ENCODE assay signal across 8 mouse cellular contexts in the genomic region with DNA sequence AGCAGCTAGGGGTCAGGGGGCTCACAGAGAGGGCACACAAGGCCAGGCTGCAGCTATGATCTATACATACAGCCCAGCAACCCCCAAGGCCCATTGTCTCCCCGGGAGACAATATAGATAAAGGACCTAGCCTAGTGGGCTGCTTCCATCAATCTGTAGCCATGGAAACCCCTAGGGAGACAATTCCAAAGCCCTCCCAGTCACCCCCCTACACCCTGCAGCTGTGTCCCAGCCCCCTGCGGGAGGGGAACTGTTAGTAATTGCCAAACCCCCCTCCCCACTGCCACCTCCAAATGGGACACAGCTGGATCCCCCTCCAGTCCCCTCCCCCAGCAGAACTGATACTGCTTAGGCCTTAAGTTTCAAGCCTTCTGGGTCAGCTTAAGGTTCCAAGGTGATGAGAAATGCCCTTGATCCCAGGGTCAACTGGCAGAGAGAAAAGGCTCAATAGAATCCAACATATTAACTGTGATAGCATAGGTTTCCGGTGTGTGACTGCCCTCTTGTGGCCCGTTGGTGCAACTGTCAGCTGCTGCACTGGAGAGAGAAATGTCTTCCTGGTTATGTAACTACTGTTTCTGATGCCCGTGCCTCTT. TPM values are rescaled to one million over a fixed set of nuclear protein-coding genes. Genes with fewer than 3 reads are reported as not detected.
DNase-seq lines count a peak whose midpoint lies in the region; ATAC-seq and TF ChIP-seq lines count a peak whose summit lies in the region.

No protein-coding gene starts in this region.

- no peak overlapping the region for H3ac ChIP-seq in C2C12 (ENCODE audit: control insufficient read depth, insufficient read length, low read depth)

- peak overlapping the region; percentile 46; the same call in 1 of the 2 replicates for H3K9ac ChIP-seq in embryonic facial prominence, embryonic 13.5 days
- H3K9ac ChIP-seq in heart, embryonic 11.5 days (ENCODE audit: low read depth, low read length), result 0 out of 2 replicates have a peak overlapping the region, but pooled peaks have one; percentile 22
- H3K9ac ChIP-seq in kidney, embryonic 15.5 days, result no peak overlapping the region
- H3K9ac ChIP-seq in midbrain, postnatal 0 days (replicated peaks; ENCODE audit: low read length, poor library complexity, severe bottlenecking), result no peak overlapping the region

- peaks cover 19% of the 10 kb centered on the region for H3K4me1 ChIP-seq in embryonic facial prominence, embryonic 13.5 days
- H3K4me1 ChIP-seq in heart, embryonic 11.5 days (ENCODE audit: control insufficient read depth, insufficient read depth, low read length), result no peaks in the 10 kb centered on the region
- peaks cover 19% of the 10 kb centered on the region for H3K4me1 ChIP-seq in kidney, embryonic 15.5 days
- H3K4me1 ChIP-seq in midbrain, postnatal 0 days (ENCODE audit: insufficient read depth, low read length), result no peaks in the 10 kb centered on the region

- H3K79me3 ChIP-seq in C2C12 (ENCODE audit: low read depth), result no peaks in the 10 kb centered on the region

- ATAC-seq in embryonic facial prominence, embryonic 13.5 days (ENCODE audit: insufficient number of reproducible peaks, insufficient read depth, low FRiP score, low TSS enrichment, low read depth), result no peak
- peak; percentile 25; the same call in 1 of the 2 replicates for ATAC-seq in heart, embryonic 11.5 days (replicated peaks; ENCODE audit: insufficient number of reproducible peaks, low FRiP score, low TSS enrichment)
- peak; percentile 23; the same call in 1 of the 2 replicates for ATAC-seq in kidney, embryonic 15.5 days (replicated peaks; ENCODE audit: low FRiP score)
- peak; percentile 54 for ATAC-seq in midbrain, postnatal 0 days (ENCODE audit: low FRiP score)

- H3K9me3 ChIP-seq in embryonic facial prominence, embryonic 13.5 days, result no peaks in the 10 kb centered on the region
- no peaks in the 10 kb centered on the region for H3K9me3 ChIP-seq in heart, embryonic 11.5 days (replicated peaks; ENCODE audit: control insufficient read depth, low read length)
- no peaks in the 10 kb centered on the region for H3K9me3 ChIP-seq in kidney, embryonic 15.5 days (replicated peaks)
- H3K9me3 ChIP-seq in midbrain, postnatal 0 days (ENCODE audit: low read length), result no peaks in the 10 kb centered on the region

- H3K4me2 ChIP-seq in embryonic facial prominence, embryonic 13.5 days, result no peak overlapping the region
- H3K4me2 ChIP-seq in heart, embryonic 11.5 days, result no peak overlapping the region; the same call in 1 of the 2 replicates
- H3K4me2 ChIP-seq in kidney, embryonic 15.5 days, result peak overlapping the region; percentile 28; the same call in 1 of the 2 replicates
- H3K4me2 ChIP-seq in midbrain, postnatal 0 days (ENCODE audit: low read depth, low read length, poor library complexity, severe bottlenecking), result no peak overlapping the region

- DNase-seq in adrenal gland, postnatal 25 days, result peak; percentile 68
- DNase-seq in liver, result peak; percentile 83
- peak; percentile 88 for DNase-seq in midbrain, postnatal 0 days (ENCODE audit: low spot score)
- peak; percentile 92 for DNase-seq in splenic B cell, adult 2 months (ENCODE audit: low read depth, low spot score)

- no peaks in the 10 kb centered on the region for H3K36me3 ChIP-seq in C2C12 (ENCODE audit: control insufficient read depth, insufficient read depth)
- H3K36me3 ChIP-seq in embryonic facial prominence, embryonic 13.5 days, result no peaks in the 10 kb centered on the region
- H3K36me3 ChIP-seq in heart, embryonic 11.5 days (ENCODE audit: control insufficient read depth, insufficient read depth, low read length), result no peaks in the 10 kb centered on the region
- no peaks in the 10 kb centered on the region for H3K36me3 ChIP-seq in kidney, embryonic 15.5 days
- no peaks in the 10 kb centered on the region for H3K36me3 ChIP-seq in midbrain, postnatal 0 days (ENCODE audit: insufficient read depth, low read length)
- no peaks in the 10 kb centered on the region for H3K36me3 ChIP-seq in splenic B cell, adult 2 months (ENCODE audit: control insufficient read depth, insufficient read depth, low read length, poor library complexity, severe bottlenecking)

- 7% methylated on average over 5 of the region's 5 CpGs for WGBS in embryonic facial prominence, embryonic 13.5 days
- 11% methylated on average over 5 of the region's 5 CpGs for WGBS in heart, embryonic 11.5 days (ENCODE audit: insufficient replicate concordance)
- WGBS in kidney, embryonic 15.5 days, result 7% methylated on average over 5 of the region's 5 CpGs
- 1% methylated on average over 5 of the region's 5 CpGs for WGBS in midbrain, postnatal 0 days

- H3K4me3 ChIP-seq in C2C12 (ENCODE audit: insufficient read depth, poor library complexity, severe bottlenecking), result no peak overlapping the region
- H3K4me3 ChIP-seq in embryonic facial prominence, embryonic 13.5 days, result no peak overlapping the region
- no peak overlapping the region for H3K4me3 ChIP-seq in heart, embryonic 11.5 days (ENCODE audit: low read depth, low read length)
- no peak overlapping the region for H3K4me3 ChIP-seq in kidney, embryonic 15.5 days (replicated peaks)
- H3K4me3 ChIP-seq in midbrain, postnatal 0 days (ENCODE audit: low read depth, low read length), result no peak overlapping the region

- no peaks in the 10 kb centered on the region for H3K27me3 ChIP-seq in C2C12 (ENCODE audit: control insufficient read depth, insufficient read depth, insufficient read length)
- H3K27me3 ChIP-seq in embryonic facial prominence, embryonic 13.5 days, result no peaks in the 10 kb centered on the region
- H3K27me3 ChIP-seq in heart, embryonic 11.5 days (ENCODE audit: control insufficient read depth, insufficient read depth, low read length), result no peaks in the 10 kb centered on the region
- H3K27me3 ChIP-seq in kidney, embryonic 15.5 days, result no peaks in the 10 kb centered on the region
- H3K27me3 ChIP-seq in midbrain, postnatal 0 days (ENCODE audit: insufficient read depth, low read length), result no peaks in the 10 kb centered on the region
- H3K27me3 ChIP-seq in splenic B cell, adult 2 months (ENCODE audit: control insufficient read depth, insufficient read depth, low read length, poor library complexity, severe bottlenecking), result no peaks in the 10 kb centered on the region

- peak; percentile 84 for TF ChIP-seq CTCF in C2C12 (IDR thresholded peaks at IDR 0.05; ENCODE audit: control insufficient read depth, insufficient read depth, insufficient read length)
- peak; percentile 99 for TF ChIP-seq CTCF in midbrain, postnatal 0 days (IDR thresholded peaks at IDR 0.05)

- peak overlapping the region; percentile 39; the same call in 1 of the 2 replicates for H3K27ac ChIP-seq in embryonic facial prominence, embryonic 13.5 days
- no peak overlapping the region for H3K27ac ChIP-seq in heart, embryonic 11.5 days (ENCODE audit: low read depth, low read length)
- 0 out of 2 replicates have a peak overlapping the region, but pooled peaks have one; percentile 18 for H3K27ac ChIP-seq in kidney, embryonic 15.5 days
- no peak overlapping the region for H3K27ac ChIP-seq in midbrain, postnatal 0 days (ENCODE audit: low read depth, low read length)

- no peaks in the 10 kb centered on the region for H3K79me2 ChIP-seq in C2C12 (ENCODE audit: control insufficient read depth, insufficient read depth)

TF ChIP-seq in C2C12, 6 proteins besides CTCF, POLR2A, EP300 and RAD21:
- TF ChIP-seq USF1 (IDR thresholded peaks at IDR 0.05; ENCODE audit: low read depth) (no peak), MYOD1 (IDR thresholded peaks at IDR 0.05; ENCODE audit: control insufficient read depth, insufficient read length, low read depth) (no peak), FOSL1 (IDR thresholded peaks at IDR 0.05; ENCODE audit: insufficient read depth, low read length, poor library complexity, severe bottlenecking) (no peak), MYOG (IDR thresholded peaks at IDR 0.05; ENCODE audit: control insufficient read depth, extremely low read depth, insufficient read length) (no peak), CEBPB (IDR thresholded peaks at IDR 0.05; ENCODE audit: low read depth) (no peak), MAX (IDR thresholded peaks at IDR 0.05) (no peak)

RNA-seq across cellular contexts. Expression of a gene that starts 12.3 kb away (rescaled TPM):
- 11.5 TPM for polyA plus RNA-seq in C2C12 (2012; fragmentation: generic; extraction: Trizol)
- total RNA-seq in adrenal gland, postnatal 25 days (2021), result 4.1 and 4.8 TPM in 2 replicates
- 6.4 and 7.1 TPM in 2 replicates for polyA plus RNA-seq in embryonic facial prominence, embryonic 13.5 days (2015; fragmentation: Nextera tagmentation; extraction: Ambion mirVana)
- polyA plus RNA-seq in heart, embryonic 11.5 days (2014; fragmentation: Nextera tagmentation; extraction: Ambion mirVana), result 4.8 and 5.8 TPM in 2 replicates
- 9.7 and 10.5 TPM in 2 replicates for polyA plus RNA-seq in kidney, embryonic 15.5 days (2015; fragmentation: Nextera tagmentation; extraction: Ambion mirVana)
- total RNA-seq in midbrain, postnatal 0 days (2014; rRNA removed), result 1.1 and 2.0 TPM in 2 replicates
- polyA plus RNA-seq in midbrain, postnatal 0 days (2015; fragmentation: Nextera tagmentation; extraction: Ambion mirVana), result 0.46 and 0.50 TPM in 2 replicates

RNA-seq across cellular contexts. Expression of a gene that starts 16.6 kb away (rescaled TPM):
- polyA plus RNA-seq in C2C12 (2012; fragmentation: generic; extraction: Trizol), result 780 TPM
- total RNA-seq in adrenal gland, postnatal 25 days (2021), result 59.6 and 78.0 TPM in 2 replicates
- polyA plus RNA-seq in embryonic facial prominence, embryonic 13.5 days (2015; fragmentation: Nextera tagmentation; extraction: Ambion mirVana), result 540 and 613 TPM in 2 replicates
- polyA plus RNA-seq in heart, embryonic 11.5 days (2014; fragmentation: Nextera tagmentation; extraction: Ambion mirVana), result 411 and 415 TPM in 2 replicates
- 862 and 905 TPM in 2 replicates for polyA plus RNA-seq in kidney, embryonic 15.5 days (2015; fragmentation: Nextera tagmentation; extraction: Ambion mirVana)
- total RNA-seq in midbrain, postnatal 0 days (2014; rRNA removed), result 121 and 208 TPM in 2 replicates
- 148 and 156 TPM in 2 replicates for polyA plus RNA-seq in midbrain, postnatal 0 days (2015; fragmentation: Nextera tagmentation; extraction: Ambion mirVana)

RNA-seq across cellular contexts. Expression of a gene that starts 46.3 kb away (rescaled TPM):
- polyA plus RNA-seq in C2C12 (2012; fragmentation: generic; extraction: Trizol), result 3.8 TPM
- 1.8 and 2.8 TPM in 2 replicates for total RNA-seq in adrenal gland, postnatal 25 days (2021)
- 10.9 and 11.6 TPM in 2 replicates for polyA plus RNA-seq in embryonic facial prominence, embryonic 13.5 days (2015; fragmentation: Nextera tagmentation; extraction: Ambion mirVana)
- polyA plus RNA-seq in heart, embryonic 11.5 days (2014; fragmentation: Nextera tagmentation; extraction: Ambion mirVana), result 1.8 and 2.1 TPM in 2 replicates
- 4.5 and 6.0 TPM in 2 replicates for polyA plus RNA-seq in kidney, embryonic 15.5 days (2015; fragmentation: Nextera tagmentation; extraction: Ambion mirVana)
- 5.9 and 7.6 TPM in 2 replicates for total RNA-seq in midbrain, postnatal 0 days (2014; rRNA removed)
- 3.7 and 4.1 TPM in 2 replicates for polyA plus RNA-seq in midbrain, postnatal 0 days (2015; fragmentation: Nextera tagmentation; extraction: Ambion mirVana)

Comparison
In these comparisons a context has a peak if more than half of its experiments do, and no peak if none do; other contexts are left out.
1. H3K27ac ChIP-seq: peak in embryonic facial prominence, embryonic 13.5 days (single experiment) and kidney, embryonic 15.5 days (single experiment); none in heart, embryonic 11.5 days (single experiment) and midbrain, postnatal 0 days (single experiment).
2. H3K9ac ChIP-seq: peak in embryonic facial prominence, embryonic 13.5 days (single experiment) and heart, embryonic 11.5 days (single experiment); none in kidney, embryonic 15.5 days (single experiment) and midbrain, postnatal 0 days (single experiment).
3. Peak in every context shown above with its lines, with median percentiles within 50 percentile points of each other: DNase-seq.